Mouse (Mus musculus) lung, embryonic 14.5 days (tissue): ENCODE measurements around the gene Gm20388. TPM values are rescaled to one million over a fixed set of nuclear protein-coding genes. Genes with fewer than 3 reads are reported as not detected.

ENCODE experiments used
- ATAC-seq: fragments of 200-750 bp; cut with Nextera tagmentation; 2 replicates; pipeline ENCODE4 v1.8.0; 2017; ENCODE audit warnings: mild to moderate bottlenecking, moderate TSS enrichment, moderate library complexity; ENCODE audit not compliant: insufficient read depth
- DNase-seq: peaks from one replicate; pipeline ENCODE4 v3.0.0-alpha.2; 2015
- H3K27ac ChIP-seq: fragments of 300-500 bp; sonication (generic); 2 replicates; pipeline ENCODE4 v1.5.1; 2014; ENCODE audit warnings: low read depth, mild to moderate bottlenecking, moderate library complexity
- H3K27me3 ChIP-seq: fragments of 300-500 bp; sonication (generic); 2 replicates; pipeline ENCODE4 v1.6.1; 2014; ENCODE audit warnings: low read length, control low read depth; ENCODE audit not compliant: insufficient read depth
- H3K36me3 ChIP-seq: fragments of 300-500 bp; sonication (generic); 2 replicates; pipeline ENCODE4 v1.6.1; 2014; ENCODE audit warnings: control low read depth; ENCODE audit not compliant: insufficient read depth
- H3K4me1 ChIP-seq: fragments of 300-500 bp; sonication (generic); 2 replicates; pipeline ENCODE4 v1.6.1; 2014; ENCODE audit warnings: antibody characterized with exemption, control low read depth; ENCODE audit not compliant: insufficient read depth
- H3K4me2 ChIP-seq: fragments of 300-500 bp; sonication (generic); 2 replicates; pipeline ENCODE4 v1.6.1; 2014; ENCODE audit warnings: mild to moderate bottlenecking
- H3K4me3 ChIP-seq: fragments of 300-500 bp; sonication (generic); 2 replicates; pipeline ENCODE4 v1.5.1; 2014; ENCODE audit warnings: low read depth, low read length
- H3K9ac ChIP-seq: fragments of 300-500 bp; sonication (generic); 2 replicates; pipeline ENCODE4 v1.6.1; 2014
- H3K9me3 ChIP-seq: fragments of 300-500 bp; sonication (generic); 2 replicates; pipeline ENCODE4 v1.6.1; 2016; ENCODE audit warnings: low read depth, low read length, control low read depth
- CTCF ChIP-seq: IDR thresholded peaks from 2 replicates; pipeline ENCODE4 v1.5.1; 2016; ENCODE audit warnings: antibody characterized with exemption, low read depth
- WGBS: fragments of 180-500 bp; shearing (Covaris S2); extraction: QIAGEN DNeasy Blood & Tissue Kit; methylation state at CpG from one replicate; pipeline ENCODE4 v1.1.7; 2014; 5-methylcytosine and 5-hydroxymethylcytosine counted together
- polyA plus RNA-seq: library from polyadenylated mRNA; unstranded; fragments of >200 nt; fragmentation: Nextera tagmentation; extraction: Ambion mirVana; gene quantifications from 2 replicates; pipeline ENCODE4 v1.2.1, GENCODE M21; 2014

Gene Gm20388
- polyA plus RNA-seq, 1 experiment from 2014 or later: not detected

DNA sequence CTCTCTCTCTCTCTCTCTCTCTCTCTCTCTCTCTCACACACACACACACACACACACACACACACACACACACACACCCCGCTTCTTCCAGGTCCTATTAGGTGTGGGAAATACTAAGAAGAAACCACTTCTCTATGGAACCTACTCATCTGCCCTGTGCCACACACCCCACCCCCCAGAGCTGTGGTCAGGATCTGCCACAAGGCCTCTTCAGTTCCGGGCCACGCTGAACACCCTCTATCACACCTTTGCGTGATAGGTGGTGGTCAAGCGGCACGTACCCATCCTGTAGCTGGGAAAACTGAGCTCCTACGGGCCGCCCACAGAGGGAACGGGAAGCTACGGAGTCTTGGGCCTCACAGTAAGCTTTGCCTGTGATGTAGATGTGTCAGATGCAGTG, 555.6 kb downstream of the Gm20388 start:
- Histone ChIP-seq H3K27ac (0 out of 2 replicates have a peak overlapping the region, but pooled peaks have one; percentile 42), H3K36me3 (no peaks in the 10 kb centered on the region), H3K27me3 (no peaks in the 10 kb centered on the region), H3K9me3 (no peaks in the 10 kb centered on the region), H3K9ac (no peak overlapping the region), H3K4me3 (no peak overlapping the region), H3K4me1 (peaks cover 41% of the 10 kb centered on the region), H3K4me2 (peak overlapping the region; percentile 0; the same call in 1 of the 2 replicates)
- WGBS: 50% methylated on average over 10 of the region's 10 CpGs
- DNase-seq (no peak), ATAC-seq (no peak)
- no peak for TF ChIP-seq CTCF

DNA sequence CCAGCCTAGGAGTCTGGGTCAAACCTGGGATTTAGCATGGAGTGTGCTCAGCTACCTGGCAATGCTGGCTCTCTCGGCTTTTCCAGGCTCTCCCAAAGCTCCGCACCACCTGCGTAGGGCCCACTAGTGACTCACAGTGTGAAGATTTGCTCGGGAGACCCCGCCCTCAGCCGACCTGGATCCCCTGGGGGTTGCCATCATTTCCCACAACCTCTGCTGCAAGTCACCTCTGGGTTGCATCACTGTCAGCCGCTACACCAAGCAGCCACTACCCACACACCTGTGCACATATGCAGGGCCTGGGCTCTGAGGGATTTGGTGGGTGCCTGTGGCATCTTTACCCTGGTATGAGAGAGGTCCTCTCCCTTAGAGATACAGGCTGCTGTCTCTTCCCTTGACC, 557.0 kb downstream of the Gm20388 start:
- Histone ChIP-seq H3K9me3 (no peaks in the 10 kb centered on the region), H3K9ac (no peak overlapping the region), H3K4me1 (peaks cover 38% of the 10 kb centered on the region), H3K36me3 (no peaks in the 10 kb centered on the region), H3K4me2 (no peak overlapping the region), H3K27me3 (no peaks in the 10 kb centered on the region), H3K27ac (no peak overlapping the region), H3K4me3 (no peak overlapping the region)
- no peak for TF ChIP-seq CTCF
- DNase-seq (no peak), ATAC-seq (no peak)
- 88% methylated on average over 7 of the region's 7 CpGs for WGBS

DNA sequence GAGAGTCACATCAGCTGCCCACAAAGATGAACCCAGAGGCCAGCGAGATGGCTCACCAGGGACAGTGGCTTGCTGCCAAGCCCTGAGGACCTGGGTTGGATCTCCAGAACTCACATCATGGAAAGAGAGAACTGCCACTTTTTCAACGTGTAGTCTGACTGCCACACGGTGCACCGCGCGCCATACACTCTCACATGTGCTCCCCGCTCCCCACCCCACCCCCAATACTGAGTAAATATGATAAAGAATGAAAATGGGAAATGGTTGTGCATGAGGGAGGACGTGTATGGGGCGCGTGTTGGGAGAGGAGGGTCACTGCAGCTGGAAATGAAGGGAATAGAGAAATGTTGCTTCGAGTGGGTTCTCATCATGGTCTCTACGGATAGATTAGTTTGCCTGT, 559.5 kb downstream of the Gm20388 start:
- Histone ChIP-seq H3K4me3 (no peak overlapping the region), H3K36me3 (no peaks in the 10 kb centered on the region), H3K4me1 (peaks cover 37% of the 10 kb centered on the region), H3K27ac (no peak overlapping the region), H3K27me3 (no peaks in the 10 kb centered on the region), H3K9ac (no peak overlapping the region), H3K9me3 (no peaks in the 10 kb centered on the region), H3K4me2 (no peak overlapping the region)
- DNase-seq (no peak), ATAC-seq (no peak)
- 77% methylated on average over 12 of the region's 12 CpGs for WGBS
- TF ChIP-seq CTCF: no peak

DNA sequence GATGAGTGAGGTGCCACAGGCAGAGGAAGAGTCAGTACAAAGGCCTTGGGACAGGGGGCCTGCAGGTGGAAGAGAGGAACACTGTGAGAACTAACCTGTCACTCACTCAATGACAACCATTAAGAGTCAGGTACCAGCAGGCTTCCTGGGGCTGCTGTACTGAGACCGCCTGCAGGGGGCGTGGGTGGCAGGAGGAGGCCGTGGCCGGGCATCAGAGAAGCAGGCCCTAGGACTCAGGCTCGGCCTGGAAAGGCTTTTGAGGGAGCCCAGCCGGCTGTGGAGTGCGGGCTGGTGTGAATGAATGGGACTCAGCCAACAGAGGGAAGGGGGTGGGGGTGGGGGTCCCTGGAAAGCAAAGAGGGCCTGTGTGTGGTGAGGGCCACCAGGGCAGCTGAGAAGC, 560.5 kb downstream of the Gm20388 start:
- no peaks in the 10 kb centered on the region for H3K36me3 ChIP-seq
- ATAC-seq: no peak
- H3K4me1 ChIP-seq: peaks cover 35% of the 10 kb centered on the region
- no peak overlapping the region for H3K4me3 ChIP-seq
- H3K9ac ChIP-seq: no peak overlapping the region
- H3K27me3 ChIP-seq: no peaks in the 10 kb centered on the region
- WGBS: 10% methylated on average over 7 of the region's 7 CpGs
- H3K9me3 ChIP-seq: no peaks in the 10 kb centered on the region
- peak; percentile 64 for DNase-seq
- H3K4me2 ChIP-seq: 0 out of 2 replicates have a peak overlapping the region, but pooled peaks have one; percentile 20
- H3K27ac ChIP-seq: peak overlapping the region; percentile 30; the same call in 1 of the 2 replicates
- peak; percentile 74 for TF ChIP-seq CTCF

DNA sequence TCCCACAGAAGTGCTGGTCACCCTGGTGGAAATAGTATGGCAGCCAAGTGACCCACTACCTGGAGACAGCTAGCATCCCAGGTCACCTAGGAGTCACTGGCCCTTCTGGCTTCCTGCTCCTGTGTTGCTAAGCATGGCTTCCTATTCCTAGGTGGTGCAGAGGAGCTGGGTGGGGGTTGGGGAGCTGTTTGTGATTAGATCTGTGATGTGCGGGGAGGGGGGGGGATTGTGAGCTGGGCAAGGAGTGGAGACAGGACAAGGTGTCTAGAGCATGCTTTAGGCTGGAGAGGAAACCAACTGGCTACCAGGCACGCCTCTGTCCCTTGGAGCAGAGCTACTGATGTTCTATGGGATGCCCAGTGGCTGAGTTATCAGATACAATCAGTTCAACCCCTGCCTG, 561.1 kb downstream of the Gm20388 start:
- no peak overlapping the region for H3K4me3 ChIP-seq
- peak overlapping the region; percentile 37; the same call in 1 of the 2 replicates for H3K4me2 ChIP-seq
- no peak for TF ChIP-seq CTCF

DNA sequence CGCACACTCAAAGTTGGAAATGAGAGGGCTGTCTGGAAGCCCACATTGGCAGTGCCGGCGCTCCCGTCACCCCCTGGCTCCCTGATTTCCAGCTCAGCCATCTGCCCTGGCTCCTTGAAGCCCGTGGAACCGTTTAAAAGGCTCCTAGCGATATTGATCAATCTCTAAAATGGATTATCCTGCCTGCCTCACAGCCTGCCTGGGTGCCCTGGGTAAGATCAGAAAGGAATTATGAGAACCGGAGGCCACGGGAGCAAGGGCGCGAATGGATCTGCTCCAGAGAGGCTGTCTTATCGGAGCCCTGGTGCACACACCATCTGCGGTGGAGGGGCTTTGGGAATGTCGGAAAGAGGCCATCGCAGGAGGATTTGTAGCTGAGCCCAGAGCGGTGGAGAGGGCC, 561.6 kb downstream of the Gm20388 start:
- H3K36me3 ChIP-seq: no peaks in the 10 kb centered on the region

More for the DNA sequence above, 561.1 kb downstream of the Gm20388 start:
- H3K9me3 ChIP-seq: no peaks in the 10 kb centered on the region
- H3K27me3 ChIP-seq: no peaks in the 10 kb centered on the region
- DNase-seq (no peak), ATAC-seq (no peak)
- H3K36me3 ChIP-seq: no peaks in the 10 kb centered on the region
- WGBS: 28% methylated on average over 2 of the region's 2 CpGs
- no peak overlapping the region for H3K9ac ChIP-seq
- peaks cover 35% of the 10 kb centered on the region for H3K4me1 ChIP-seq
- peak overlapping the region; percentile 30; the same call in 1 of the 2 replicates for H3K27ac ChIP-seq

DNA sequence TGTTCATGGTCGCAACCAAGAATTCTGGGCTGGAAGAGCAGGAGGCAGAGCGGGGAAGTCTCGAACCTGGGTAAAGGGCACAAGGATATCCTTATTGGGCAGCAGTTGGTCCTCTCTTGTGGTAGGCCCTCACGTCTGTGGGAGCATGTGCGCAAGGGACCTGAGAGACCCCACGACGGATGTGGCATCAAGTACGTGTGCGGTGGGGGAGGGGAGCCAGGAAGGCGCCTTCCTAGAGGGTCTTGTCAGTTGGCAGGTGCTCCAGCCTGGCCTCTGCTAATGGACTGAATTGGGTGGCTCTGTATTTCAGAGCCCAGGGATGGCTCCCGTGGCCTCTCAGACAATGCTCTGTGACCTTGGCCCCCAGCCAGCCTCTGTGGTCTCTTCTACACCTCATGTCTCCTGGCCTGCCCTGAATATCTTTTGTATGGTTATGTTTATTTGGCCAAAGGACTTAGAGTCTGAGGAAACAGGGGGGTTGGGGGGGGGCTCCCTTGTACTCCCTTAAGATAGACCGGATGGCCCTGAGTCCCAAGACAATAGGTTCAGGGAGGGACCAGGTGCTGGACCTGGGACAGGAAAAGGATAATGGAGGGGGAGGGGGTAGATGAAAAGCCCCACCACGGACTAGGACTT, 563.2 kb downstream of the Gm20388 start:
- Histone ChIP-seq H3K36me3 (no peaks in the 10 kb centered on the region), H3K4me1 (peaks cover 38% of the 10 kb centered on the region), H3K4me2 (no peak overlapping the region), H3K4me3 (no peak overlapping the region), H3K9ac (no peak overlapping the region), H3K27me3 (no peaks in the 10 kb centered on the region), H3K27ac (peak overlapping the region; percentile 52; the same call in 1 of the 2 replicates), H3K9me3 (no peaks in the 10 kb centered on the region)
- no peak for TF ChIP-seq CTCF
- ATAC-seq (peak; percentile 47; the same call in 1 of the 2 replicates), DNase-seq (peak; percentile 74)
- 76% methylated on average over 13 of the region's 13 CpGs for WGBS

More for the DNA sequence above, 561.6 kb downstream of the Gm20388 start:
- Histone ChIP-seq H3K27me3 (no peaks in the 10 kb centered on the region), H3K4me2 (peak overlapping the region; percentile 37), H3K9me3 (no peaks in the 10 kb centered on the region), H3K4me1 (peaks cover 38% of the 10 kb centered on the region), H3K9ac (no peak overlapping the region), H3K27ac (peak overlapping the region; percentile 13; the same call in 1 of the 2 replicates), H3K4me3 (no peak overlapping the region)
- TF ChIP-seq CTCF: no peak
- 19% methylated on average over 16 of the region's 16 CpGs for WGBS
- ATAC-seq (no peak), DNase-seq (no peak)
